Mouse (Mus musculus) heart, adult 9 months (tissue): ENCODE data around the gene Sestd1.

ENCODE experiments used
- DNase-seq, 2 experiments: peaks; one replicate each; pipeline ENCODE4 v3.0.0; 2022; ENCODE audit warnings: low spot score in 2 of 2

Gene Sestd1

DNA sequence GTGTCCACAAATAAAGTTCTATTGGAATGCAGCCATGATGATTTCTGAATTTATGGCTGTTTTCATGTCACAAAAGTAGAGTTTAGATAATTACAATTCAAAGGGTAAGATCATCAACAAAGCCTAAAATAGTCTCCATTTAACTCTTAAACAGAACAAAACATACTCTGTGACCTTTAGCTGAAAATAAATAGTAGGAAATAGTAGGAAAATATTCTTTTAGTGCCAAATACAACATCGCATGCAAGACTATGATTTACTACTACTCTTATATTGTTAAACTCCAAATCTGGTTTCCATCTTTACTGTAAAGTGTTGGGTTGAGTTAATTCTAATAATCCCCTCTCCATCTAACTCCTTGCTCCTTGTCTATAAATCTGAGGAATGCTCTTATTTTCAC, 147.0 kb downstream of the Sestd1 start:
- no peak for DNase-seq
